Mouse (Mus musculus): ENCODE measurements around the gene Papolg.
"Not testable (repeated sequence)": the region's sequence is repeated elsewhere in the genome, so short reads cannot be mapped to it uniquely, and the experiment has no call there.

Papolg gene

DNA sequence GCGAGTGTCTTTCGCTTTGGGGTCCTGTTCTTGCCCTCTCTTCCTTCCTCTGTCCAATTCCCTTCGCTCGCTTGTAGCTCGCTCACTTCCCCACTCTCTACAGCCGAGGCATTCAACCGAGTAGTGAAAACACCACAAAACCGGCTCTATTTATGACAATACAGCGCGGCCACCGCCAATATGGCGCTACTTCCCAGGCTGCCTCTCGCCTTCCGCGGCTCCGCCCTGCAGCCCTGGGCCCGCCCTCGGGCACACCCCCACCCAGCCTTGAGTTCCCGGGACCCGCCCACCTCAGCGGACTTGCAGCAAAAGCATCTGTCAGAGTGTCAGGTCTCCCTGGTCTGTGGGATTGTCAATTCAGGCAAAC, at the start of gene Papolg:
TSS of gene Papolg (minus strand) at position 194 of the 367 bp plus-strand sequence.
- peak; percentile 92 for DNase-seq (ENCODE audit: low read depth, low spot score)

- not testable (repeated sequence) for DNase-seq (ENCODE audit: low read depth, low spot score)
These were observed 33.1 kb upstream of the Papolg start for GRCm38 (mm10) chr11:23928146-23928545.

- no peak for DNase-seq (ENCODE audit: low read depth, low spot score)
These were observed 32.6 kb upstream of the Papolg start for GRCm38 (mm10) chr11:23927643-23928042.

DNA sequence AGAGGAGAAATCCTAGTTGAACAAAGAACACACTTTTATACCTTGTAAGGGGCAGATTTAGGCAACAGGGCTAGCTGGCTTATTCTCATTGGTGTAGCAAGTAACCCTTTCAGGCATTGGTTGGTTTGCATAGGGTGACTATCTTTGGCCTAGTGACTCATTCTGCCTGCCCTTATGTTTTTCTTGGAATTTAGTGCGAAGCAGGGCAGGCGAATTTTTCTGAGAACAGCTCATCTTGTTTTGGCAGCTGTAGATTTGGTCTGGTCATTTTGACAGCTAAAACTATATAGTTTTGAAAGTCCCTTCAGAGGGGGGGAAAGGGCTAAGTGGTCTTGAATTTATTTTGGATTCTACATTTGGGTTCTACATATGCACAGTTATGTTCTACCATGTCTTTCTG, 18.8 kb upstream of the Papolg start:
- DNase-seq (ENCODE audit: low read depth, low spot score): not testable (repeated sequence)

DNA sequence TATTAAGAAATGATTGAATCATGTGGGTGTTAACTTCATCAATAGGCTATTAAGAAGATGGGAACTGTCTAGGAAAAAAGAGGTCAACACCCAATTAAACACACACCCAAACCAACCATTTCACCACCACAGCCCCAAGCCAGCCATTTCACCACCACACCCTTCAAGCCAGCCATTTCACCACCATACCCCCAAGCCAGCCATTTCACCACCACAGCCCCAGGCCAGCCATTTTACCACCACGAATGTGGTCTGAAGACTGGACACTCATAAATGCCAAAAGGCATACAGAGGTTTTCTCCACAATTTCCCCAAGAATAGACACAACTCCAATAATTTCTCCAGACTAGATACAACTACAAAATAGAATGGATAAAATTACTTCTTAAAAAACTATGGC, 8.9 kb upstream of the Papolg start:
- DNase-seq (ENCODE audit: low read depth, low spot score): no peak

- DNase-seq (ENCODE audit: low read depth, low spot score): peak; percentile 7
These were observed 653 bp downstream of the Papolg start for GRCm38 (mm10) chr11:23894141-23895059.

- DNase-seq (ENCODE audit: low read depth, low spot score): no peak
These were observed 1.5 kb downstream of the Papolg start for GRCm38 (mm10) chr11:23893556-23893955.

GRCm38 (mm10) chr11:23864326-23864725, 30.7 kb downstream of the Papolg start:
- DNase-seq (ENCODE audit: low read depth, low spot score): no peak

GRCm38 (mm10) chr11:23856723-23857112, 38.3 kb downstream of the Papolg start:
- no peak for DNase-seq (ENCODE audit: low read depth, low spot score)

- DNase-seq (ENCODE audit: low read depth, low spot score): peak; percentile 69
These were observed 38.9 kb downstream of the Papolg start for GRCm38 (mm10) chr11:23856054-23856722.

DNA sequence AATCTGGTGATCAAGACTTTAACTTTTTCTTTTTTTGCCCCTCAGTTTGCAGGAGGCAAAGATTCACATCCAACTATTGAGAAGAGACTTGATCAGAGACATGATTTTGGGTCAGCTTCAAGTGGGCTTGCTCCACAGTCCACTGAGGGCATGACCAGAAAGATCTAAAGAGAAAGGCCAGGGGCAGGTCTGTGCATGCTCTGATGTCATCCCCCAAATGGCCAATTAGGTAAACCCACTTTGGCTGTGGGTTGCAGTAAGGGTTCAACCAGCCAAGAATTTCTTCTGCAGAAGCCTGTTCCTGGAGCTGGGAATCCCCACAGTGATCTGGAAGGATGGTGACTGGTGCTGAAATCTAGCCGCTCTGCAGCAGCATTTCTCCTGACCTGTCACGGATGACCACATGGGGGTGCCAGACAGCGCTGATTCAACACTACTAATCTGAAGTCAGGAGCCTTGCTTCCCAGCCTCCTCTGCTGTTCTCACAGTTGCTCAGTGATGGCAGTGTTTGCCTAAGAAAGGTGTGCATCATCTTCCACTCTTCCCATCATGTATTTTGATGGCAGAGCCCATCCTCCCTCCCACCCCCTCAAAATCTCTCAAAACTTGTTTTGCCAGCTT, 39.8 kb downstream of the Papolg start:
- peak; percentile 64 for DNase-seq (ENCODE audit: low read depth, low spot score)

DNA sequence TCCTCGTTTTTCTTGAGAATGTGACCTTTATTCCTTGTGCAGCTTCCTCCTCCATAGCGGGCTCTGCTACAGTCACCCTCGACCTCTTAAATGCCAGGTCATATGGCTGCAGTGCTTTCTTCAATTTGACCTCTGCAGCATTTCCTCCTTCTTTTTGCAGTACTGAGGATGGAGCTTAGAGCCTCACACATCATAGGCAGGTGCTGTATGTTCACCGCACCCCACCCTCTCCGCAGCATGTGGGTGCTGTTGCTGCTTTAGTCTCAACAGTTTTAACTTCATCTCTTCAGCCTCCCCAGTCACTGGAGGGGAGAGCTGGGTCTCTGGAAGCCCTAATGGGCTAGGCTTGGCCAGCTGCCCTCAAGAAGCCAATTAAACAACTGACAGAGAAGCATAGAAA, 41.7 kb downstream of the Papolg start:
- peak; percentile 31 for DNase-seq (ENCODE audit: low read depth, low spot score)

GRCm38 (mm10) chr11:23846016-23846815, 48.8 kb downstream of the Papolg start:
- peak; percentile 89 for DNase-seq (ENCODE audit: low read depth, low spot score)

- no peak for DNase-seq (ENCODE audit: low read depth, low spot score)
These were observed 71.8 kb downstream of the Papolg start for GRCm38 (mm10) chr11:23823244-23823643.

DNA sequence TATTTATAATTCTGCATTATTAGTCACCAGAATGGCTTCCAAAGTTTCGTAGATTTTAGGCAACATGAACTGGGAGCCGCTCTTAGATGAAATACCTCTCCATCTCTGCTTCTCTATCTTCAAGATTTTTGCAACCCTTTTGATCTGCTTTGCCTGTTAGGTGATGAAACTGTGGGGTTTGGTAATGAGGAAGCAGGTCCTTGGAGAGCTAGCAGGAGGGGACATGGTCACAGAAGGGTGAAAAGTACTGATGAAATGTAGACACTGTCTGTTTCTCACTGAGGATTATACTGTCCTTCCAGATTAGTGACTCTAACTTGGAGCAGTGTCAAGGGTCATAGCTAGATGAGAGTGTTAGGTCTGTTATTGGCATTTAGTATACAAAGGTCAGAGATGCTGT, 73.4 kb downstream of the Papolg start:
- no peak for DNase-seq (ENCODE audit: low read depth, low spot score)

DNA sequence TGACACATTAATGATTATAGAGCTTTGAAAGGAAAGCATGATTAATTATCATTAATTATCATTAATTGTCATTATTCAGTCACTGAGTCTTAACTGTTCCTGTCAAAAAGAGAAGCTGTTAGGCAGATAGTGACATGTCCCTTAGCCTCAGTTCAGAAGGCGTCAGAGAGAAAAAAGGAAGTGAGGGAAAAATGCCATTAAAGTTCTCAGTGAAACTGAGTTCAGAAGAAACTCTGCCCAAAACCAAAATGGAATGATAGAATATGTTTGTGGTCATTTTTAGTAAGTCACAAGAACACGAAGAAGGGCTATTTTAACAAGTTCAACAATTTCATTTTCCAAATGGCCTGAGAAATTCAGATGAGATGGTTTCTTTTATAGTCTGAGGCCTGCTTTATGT, 74.1 kb downstream of the Papolg start:
- no peak for DNase-seq (ENCODE audit: low read depth, low spot score)

GRCm38 (mm10) chr11:23818745-23819144, 76.3 kb downstream of the Papolg start:
- DNase-seq (ENCODE audit: low read depth, low spot score): no peak

Measured in CD4-positive helper T cell, adult 2 months (primary cell).